Mouse (Mus musculus) small intestine, adult 2 months (tissue): ENCODE measurements around the gene Xkr7. TPM values are rescaled to one million over a fixed set of nuclear protein-coding genes. Genes with fewer than 3 reads are reported as not detected.

Experiments
- H3K27ac ChIP-seq: fragments of 200-500 bp; 2 replicates; pipeline ENCODE4 v1.5.1; 2012; ENCODE audit warnings: low read depth, low read length, control low read depth, inconsistent platforms; ENCODE audit not compliant: insufficient read depth
- H3K27me3 ChIP-seq: fragments of 200-500 bp; 2 replicates; pipeline ENCODE4 v1.6.1; 2012; ENCODE audit warnings: mild to moderate bottlenecking, moderate library complexity, low read length, inconsistent platforms; ENCODE audit not compliant: control insufficient read depth, insufficient read depth
- H3K36me3 ChIP-seq: fragments of 200-500 bp; 2 replicates; pipeline ENCODE4 v1.6.1; 2012; ENCODE audit warnings: mild to moderate bottlenecking, low read length, control low read depth, inconsistent platforms; ENCODE audit not compliant: control insufficient read depth, insufficient read depth
- H3K4me1 ChIP-seq: fragments of 200-500 bp; 2 replicates; pipeline ENCODE4 v1.6.1; 2012; ENCODE audit warnings: low read length, inconsistent platforms, mixed read lengths; ENCODE audit not compliant: control insufficient read depth, insufficient read depth, insufficient read length
- H3K4me3 ChIP-seq: fragments of 200-500 bp; 2 replicates; pipeline ENCODE4 v1.5.1; 2012; ENCODE audit warnings: low read depth, mild to moderate bottlenecking, control low read depth, inconsistent platforms, low read length, moderate library complexity
- CTCF ChIP-seq: fragments of 200-500 bp; IDR thresholded peaks from 2 replicates; pipeline ENCODE4 v1.5.1; 2012; ENCODE audit warnings: low read depth, mild to moderate bottlenecking, control low read depth, inconsistent platforms, low read length, moderate library complexity, mixed read lengths; ENCODE audit not compliant: insufficient replicate concordance, insufficient read length; ENCODE audit errors: extremely low read depth
- POLR2A ChIP-seq: fragments of 200-500 bp; IDR thresholded peaks from 2 replicates; pipeline ENCODE4 v1.6.1; 2012; ENCODE audit warnings: low read depth, mild to moderate bottlenecking, control low read depth, inconsistent platforms, low read length, moderate library complexity
- WGBS: fragments of 180-500 bp; shearing (Covaris S2); methylation state at CpG from one replicate; pipeline ENCODE4 v1.1.7; 2018; 5-methylcytosine and 5-hydroxymethylcytosine counted together
- polyA plus RNA-seq: library from polyadenylated mRNA; depleted of rRNA; stranded (reverse); fragments of >200 nt; gene quantifications from 2 replicates; pipeline ENCODE4 v1.2.3, GENCODE M21; 2012; rRNA removed

Gene Xkr7
- 0.09 and 0.15 TPM in 2 replicates for polyA plus RNA-seq

DNA sequence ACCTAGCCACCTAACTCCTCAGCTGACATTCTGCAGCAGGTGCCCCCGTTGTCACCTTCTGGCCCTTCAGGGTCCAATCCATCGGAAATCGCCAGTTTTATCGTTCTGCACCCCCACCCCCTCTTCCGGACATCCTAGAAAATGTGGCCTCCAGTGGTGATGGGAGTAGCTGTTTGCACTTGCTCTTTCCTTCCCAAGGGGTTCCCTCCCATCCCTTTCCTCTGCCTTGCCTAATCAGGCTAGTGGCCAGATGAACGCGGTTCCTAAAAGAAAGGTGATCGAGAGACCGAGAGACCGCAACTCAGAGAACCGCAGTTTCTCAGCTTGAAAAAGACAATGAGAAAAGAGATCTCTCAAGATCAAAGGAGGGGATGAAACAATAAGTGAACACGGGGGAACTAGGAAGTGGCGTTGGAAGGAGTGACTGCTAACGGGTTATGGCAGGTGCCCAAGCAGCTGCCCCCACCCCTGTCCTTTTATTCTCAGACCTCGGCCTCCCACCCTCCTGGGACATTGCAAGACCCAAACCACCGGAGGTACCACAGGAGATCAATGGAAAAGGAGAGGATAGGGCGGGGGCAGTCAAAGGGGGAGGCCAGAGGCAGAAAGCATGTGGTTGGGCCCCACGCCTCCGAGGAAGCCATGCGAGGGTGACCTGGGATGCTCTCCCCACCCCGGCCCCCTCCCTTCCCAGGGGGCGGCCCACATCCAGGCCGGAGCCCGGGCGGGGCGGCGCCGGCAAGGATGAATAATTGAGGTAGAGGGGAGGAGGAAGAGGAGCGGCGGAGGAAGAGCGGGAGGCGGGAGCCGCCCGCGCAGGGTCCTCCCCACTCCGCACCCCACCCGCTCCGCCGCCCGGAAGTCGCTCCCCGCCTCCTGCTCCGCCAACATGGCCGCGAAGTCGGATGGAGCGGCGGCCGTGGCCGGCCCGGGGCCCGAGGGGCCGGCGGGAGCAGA, at the start of gene Xkr7:
Xkr7 (plus strand) TSS at position 727 of the 957 bp plus-strand sequence.
- H3K4me1 ChIP-seq: peaks cover 2% of the 10 kb centered on the region; the same call in 1 of the 2 replicates
- H3K27me3 ChIP-seq: peaks cover 18% of the 10 kb centered on the region
- H3K27ac ChIP-seq: no peak within 1 kb of the TSS
- 6% methylated on average over 37 of the region's 54 CpGs for WGBS
- no peak for TF ChIP-seq CTCF
- no peak for TF ChIP-seq POLR2A
- H3K4me3 ChIP-seq: 0 out of 2 replicates have a peak within 1 kb of the TSS, but pooled peaks have one; percentile 6
- H3K36me3 ChIP-seq: no peaks in the 10 kb centered on the region

DNA sequence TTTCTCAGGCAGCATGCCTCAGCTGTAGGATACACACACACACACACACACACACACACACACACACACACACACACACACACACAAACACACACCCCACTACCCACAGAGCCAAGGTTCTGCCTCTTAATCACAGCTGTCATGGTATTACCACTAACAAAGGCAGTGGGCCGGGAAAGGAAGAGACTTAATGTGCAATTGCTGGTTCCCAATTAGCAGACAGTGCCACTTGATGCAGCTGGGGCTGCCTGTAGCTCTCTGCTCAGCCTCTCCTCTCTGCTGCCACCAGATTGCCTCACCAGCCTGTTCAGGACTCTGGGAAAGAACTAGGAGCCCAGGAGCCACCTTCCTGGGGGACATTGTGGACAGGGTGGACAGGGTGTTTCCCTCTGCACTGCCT, 46.1 kb upstream of the Xkr7 start:
- no peaks in the 10 kb centered on the region for H3K27me3 ChIP-seq
- H3K36me3 ChIP-seq: no peaks in the 10 kb centered on the region
- WGBS: 37% methylated on average over 1 of the region's 1 CpGs
- no peak overlapping the region for H3K27ac ChIP-seq
- no peak overlapping the region for H3K4me3 ChIP-seq
- H3K4me1 ChIP-seq: no peaks in the 10 kb centered on the region
- TF ChIP-seq POLR2A (no peak), CTCF (no peak)

DNA sequence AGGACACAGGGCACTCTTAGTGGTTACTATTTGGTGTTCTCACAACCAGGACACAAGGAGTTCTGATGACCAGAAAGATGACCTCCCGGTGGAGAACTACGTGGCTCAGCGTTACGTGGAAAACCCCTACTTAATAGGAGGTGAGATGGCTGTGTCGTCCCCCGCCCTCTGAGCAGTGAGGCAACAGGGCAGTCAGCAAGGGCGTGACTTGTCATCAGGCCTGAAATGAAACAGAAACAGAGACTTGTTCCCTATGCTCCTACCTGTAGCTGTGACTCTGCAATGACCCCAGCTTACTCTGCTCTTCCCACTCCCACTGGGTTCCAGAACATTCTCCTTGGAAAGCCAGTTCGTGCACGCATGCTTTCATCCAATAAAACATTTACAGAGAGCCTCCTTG, 40.1 kb upstream of the Xkr7 start:
- Histone ChIP-seq H3K36me3 (no peaks in the 10 kb centered on the region), H3K27me3 (no peaks in the 10 kb centered on the region), H3K27ac (no peak overlapping the region), H3K4me3 (no peak overlapping the region), H3K4me1 (no peaks in the 10 kb centered on the region)
- WGBS: 60% methylated on average over 9 of the region's 9 CpGs
- TF ChIP-seq CTCF (no peak), POLR2A (no peak)

DNA sequence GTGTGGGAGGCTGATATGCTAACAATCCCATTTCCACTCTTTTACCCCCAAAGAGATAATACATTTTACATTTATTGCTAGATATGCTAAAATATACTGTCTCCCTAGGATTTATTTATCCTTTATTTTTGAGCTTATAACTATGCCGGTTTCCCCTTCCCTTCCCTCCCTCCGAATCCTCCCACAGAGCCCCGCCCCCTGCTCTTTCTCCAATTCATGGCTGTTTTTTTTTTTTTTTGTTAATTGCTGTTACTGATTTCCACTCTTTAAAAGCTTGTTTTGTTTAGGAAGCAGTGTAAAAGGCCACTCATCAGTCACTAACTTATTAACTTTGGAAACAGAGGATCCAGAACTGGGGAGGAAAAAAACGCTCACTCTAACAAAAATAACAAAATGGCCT, 34.6 kb upstream of the Xkr7 start:
- WGBS: 52% methylated on average over 4 of the region's 4 CpGs
- TF ChIP-seq CTCF: no peak
- TF ChIP-seq POLR2A: no peak
- H3K36me3 ChIP-seq: no peaks in the 10 kb centered on the region
- H3K4me3 ChIP-seq: no peak overlapping the region
- H3K27me3 ChIP-seq: no peaks in the 10 kb centered on the region
- no peak overlapping the region for H3K27ac ChIP-seq
- no peaks in the 10 kb centered on the region for H3K4me1 ChIP-seq

DNA sequence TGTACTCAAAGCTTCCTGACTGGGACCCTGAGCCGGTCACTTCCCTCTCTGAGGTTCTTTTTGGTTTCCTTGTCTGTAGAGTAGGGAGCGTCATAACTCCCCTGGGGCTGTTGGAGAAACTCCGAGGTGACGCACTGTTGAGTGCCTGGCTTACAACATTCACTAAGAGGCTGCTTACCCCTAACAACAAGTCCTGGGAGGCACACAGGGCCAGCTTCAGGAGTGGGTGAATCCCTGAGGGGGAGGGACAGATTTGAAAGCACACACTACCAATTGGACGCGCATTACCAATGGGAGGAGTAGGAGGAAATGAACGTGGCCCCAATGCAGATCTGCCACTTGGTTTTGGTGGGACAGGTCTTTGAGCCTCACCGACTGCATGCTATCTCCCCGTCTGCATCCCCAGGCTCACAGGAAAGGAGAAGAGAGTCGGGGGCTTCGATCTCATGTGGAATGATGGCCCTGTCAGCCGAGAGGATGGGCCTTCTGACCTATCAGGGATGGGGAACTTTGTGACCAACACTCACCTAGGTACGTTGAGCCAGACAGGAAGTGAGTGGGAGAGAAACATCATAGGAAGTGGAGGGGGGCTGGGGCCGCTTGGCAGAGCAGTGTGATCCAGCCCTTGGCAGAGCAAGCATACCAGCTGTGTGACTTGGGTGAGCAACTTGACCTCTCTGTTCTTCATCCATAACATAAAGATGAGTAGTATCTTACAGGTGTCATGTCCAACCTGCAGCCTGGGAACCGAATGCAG, 29.0 kb upstream of the Xkr7 start:
- Histone ChIP-seq H3K4me3 (no peak overlapping the region), H3K4me1 (no peaks in the 10 kb centered on the region), H3K27me3 (no peaks in the 10 kb centered on the region), H3K36me3 (no peaks in the 10 kb centered on the region), H3K27ac (no peak overlapping the region)
- TF ChIP-seq POLR2A (no peak), CTCF (no peak)
- WGBS: 69% methylated on average over 15 of the region's 15 CpGs

DNA sequence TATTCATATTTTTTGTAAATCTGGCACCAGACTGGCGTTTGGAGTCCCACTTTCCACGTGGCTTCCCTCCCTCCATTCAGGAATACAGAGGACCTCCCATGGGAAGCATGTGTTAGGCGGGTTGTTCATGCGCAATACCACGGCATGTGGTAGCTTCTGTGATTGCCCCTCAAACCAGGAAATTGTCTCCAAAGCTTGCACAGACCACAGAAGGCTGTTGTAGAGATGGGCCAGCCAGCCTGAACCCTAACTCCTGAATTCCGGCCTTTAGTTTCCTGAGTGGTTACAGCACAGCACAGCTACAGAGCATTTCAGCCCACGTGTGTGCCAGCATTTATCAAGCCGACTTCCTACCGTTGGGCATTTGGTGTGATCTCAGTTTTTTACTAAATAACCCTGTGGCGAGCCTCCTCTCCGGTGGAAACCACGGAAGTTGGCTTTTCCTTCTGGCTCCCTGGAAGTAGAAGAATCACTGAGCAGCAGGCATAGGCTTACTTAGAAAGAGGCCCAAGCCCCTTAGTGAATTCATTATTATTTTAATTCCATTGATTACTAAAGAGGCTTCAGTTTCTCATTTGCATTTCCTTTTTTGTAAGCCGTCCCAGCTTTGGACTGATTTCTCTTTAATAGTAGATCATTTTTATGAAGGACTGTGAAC, 27.8 kb upstream of the Xkr7 start:
- peaks cover 7% of the 10 kb centered on the region for H3K36me3 ChIP-seq
- no peak for TF ChIP-seq POLR2A
- TF ChIP-seq CTCF: no peak
- H3K4me1 ChIP-seq: no peaks in the 10 kb centered on the region
- no peak overlapping the region for H3K4me3 ChIP-seq
- no peaks in the 10 kb centered on the region for H3K27me3 ChIP-seq
- whole genome bisulfite sequencing: 54% methylated on average over 13 of the region's 13 CpGs
- no peak overlapping the region for H3K27ac ChIP-seq

DNA sequence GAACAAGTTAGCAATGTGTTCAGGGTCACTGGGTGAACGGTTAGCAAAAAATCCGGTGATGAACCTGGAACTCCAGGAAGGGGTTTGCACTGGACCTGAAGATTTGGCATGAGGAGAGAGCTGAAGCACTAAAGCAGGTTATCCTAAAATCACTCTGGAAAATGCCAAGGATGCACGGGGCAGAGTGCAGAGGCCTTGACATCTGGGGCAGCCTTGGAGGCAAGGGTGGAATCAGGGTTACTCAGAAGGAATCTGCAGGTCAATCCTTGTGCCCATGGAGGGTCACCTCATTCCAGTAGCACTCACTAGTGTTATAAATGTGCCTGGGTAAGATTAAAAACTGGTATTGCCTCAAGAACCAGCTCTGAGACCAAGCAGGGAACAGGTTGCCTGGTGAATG, 25.7 kb upstream of the Xkr7 start:
- H3K27me3 ChIP-seq: no peaks in the 10 kb centered on the region
- no peaks in the 10 kb centered on the region for H3K4me1 ChIP-seq
- no peak overlapping the region for H3K27ac ChIP-seq
- 90% methylated on average over 3 of the region's 3 CpGs for WGBS
- no peak overlapping the region for H3K4me3 ChIP-seq
- no peak for TF ChIP-seq POLR2A
- TF ChIP-seq CTCF: no peak
- peaks cover 25% of the 10 kb centered on the region for H3K36me3 ChIP-seq
